Mouse (Mus musculus) cerebellum, adult 8-10 months (tissue): ENCODE data around the gene Arrdc2.
A peak's percentile ranks its signal among the peaks of the same experiment; 100 is the strongest.

Source experiments
- DNase-seq: peaks from one replicate; pipeline ENCODE4 v3.0.0; 2022

The Arrdc2 gene

DNA sequence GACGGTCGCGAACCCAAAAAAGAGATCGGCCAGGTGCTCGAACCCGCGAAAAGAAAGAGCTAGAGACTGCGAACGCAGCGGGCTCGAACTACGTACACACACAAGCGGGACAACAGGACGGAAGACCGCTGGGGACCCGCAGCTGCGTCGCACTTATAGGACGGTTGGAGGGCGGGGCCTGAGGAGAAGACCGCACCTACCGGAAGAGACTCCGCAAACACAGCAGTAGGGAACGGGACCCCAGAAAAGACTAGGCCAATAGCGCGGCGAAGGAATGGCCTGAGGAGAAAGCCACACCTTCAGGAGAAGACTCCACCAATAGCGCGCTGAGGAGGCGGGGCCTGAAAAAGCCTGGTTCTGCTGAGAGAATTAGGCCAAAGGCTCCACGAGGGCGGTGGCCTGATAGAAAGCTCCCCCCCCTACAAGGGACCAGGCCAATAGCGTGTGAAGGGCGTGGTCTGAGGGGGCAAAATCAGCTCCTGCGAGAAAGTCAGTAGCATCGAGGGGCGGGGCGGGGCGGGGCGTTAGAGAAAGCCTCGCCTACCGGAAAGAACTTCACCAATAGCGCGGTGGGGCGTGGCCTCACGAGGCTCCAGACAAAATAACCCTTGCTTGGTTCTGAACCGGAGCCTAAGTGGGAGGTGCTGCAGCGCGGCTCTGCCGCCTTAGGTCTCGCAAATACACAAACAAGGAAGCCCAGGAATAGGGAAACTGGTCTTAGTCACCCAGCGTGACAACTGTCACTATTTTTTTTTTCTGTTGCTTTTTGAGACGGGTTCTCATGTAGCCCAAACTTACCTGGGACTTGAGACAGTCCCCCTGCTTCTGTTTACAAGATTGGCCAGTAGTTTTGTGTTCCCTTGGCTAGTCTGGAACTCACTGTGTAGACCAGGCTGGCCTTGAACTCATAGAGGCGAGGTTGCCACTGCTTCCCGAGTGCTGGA lies at the start of gene Arrdc2:
Arrdc2 (minus strand) TSS at position 313 of the 944 bp plus-strand sequence.
- DNase-seq: peak; percentile 96

DNA sequence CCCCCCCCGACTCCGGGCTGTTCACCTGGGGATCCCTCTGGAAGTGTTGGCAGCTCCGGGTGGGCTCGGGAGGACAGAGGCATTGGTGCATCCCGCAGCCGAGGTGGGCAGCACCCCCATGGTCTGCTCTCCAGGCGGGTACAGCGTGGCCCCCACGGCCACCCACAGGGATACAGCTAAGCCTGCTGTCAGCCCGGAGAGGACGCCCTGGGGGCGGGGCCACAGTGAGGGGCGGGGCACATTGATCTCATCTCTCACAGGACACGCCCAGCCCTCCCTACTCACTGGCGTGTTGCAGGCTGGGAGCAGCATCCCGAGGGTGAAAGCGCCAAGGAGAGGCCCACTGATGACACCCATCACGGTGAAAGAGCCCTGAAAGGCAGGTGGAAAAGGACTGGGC lies 48.1 kb upstream of the Arrdc2 start:
- no peak for DNase-seq

- no peak for DNase-seq
Measured at GRCm38 (mm10) chr8:70885612-70886011, 46.1 kb upstream of the Arrdc2 start.

DNA sequence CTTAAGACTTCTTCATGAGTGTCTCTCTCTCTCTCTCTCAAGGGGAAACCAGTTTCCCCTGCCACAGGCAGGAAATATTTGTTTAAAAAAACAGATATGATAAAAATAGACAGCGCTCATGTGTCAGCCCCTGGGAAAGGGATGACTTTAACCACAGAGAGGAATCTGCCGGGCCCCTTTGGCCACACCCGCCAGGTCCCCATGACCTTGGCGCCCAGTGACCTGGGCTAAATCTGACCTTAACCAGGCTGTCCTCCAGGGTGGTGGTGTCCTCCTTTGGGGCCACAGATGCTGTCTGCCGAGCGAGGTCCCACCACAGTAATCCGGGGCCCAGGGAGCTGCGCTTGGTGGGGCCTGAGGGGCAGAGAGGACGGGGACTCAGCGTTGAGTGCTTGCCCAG lies 45.2 kb upstream of the Arrdc2 start:
- DNase-seq: no peak

- DNase-seq: no peak
Measured at GRCm38 (mm10) chr8:70884186-70884585, 44.7 kb upstream of the Arrdc2 start.

DNA sequence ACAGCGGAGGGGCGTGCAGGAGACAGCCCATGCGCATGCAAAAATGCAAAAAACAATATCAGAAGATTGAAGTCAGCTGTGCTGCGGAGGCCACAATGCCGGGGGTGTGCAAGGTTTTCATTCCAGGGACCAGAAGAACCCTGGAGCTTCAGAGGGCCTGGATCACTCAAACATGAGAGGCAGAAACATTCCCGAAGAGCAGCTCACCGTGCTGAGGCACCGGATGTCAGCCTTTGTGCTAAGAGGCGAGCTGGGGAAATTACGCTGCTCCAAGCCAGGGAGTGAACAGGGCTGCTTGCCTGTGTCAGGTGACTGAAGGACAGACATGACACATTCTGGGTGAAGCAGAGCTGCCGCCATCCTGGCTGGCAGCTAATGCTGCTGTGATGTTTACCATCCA lies 41.0 kb upstream of the Arrdc2 start:
- DNase-seq: no peak

GRCm38 (mm10) chr8:70880126-70880525 lies 40.6 kb upstream of the Arrdc2 start:
- DNase-seq: peak; percentile 92

DNA sequence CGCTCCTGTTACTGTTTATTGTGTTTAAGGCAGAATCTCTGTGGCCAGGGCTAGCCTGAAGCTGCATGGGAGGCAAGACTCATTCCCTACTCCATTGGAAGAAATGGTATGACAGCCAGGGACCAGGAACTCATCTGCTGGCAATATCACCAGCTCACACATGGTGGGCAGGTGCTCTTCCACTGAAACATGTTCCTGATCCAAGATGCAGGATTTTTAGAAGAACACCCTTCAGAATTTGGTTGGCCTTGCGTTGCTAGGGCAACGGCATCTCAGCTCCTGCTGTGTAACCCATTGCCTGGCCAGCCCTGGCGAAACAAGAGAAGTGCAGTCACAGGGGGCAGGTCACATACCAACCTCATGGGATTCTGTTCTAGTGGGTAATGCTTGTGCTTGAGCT lies 40.0 kb upstream of the Arrdc2 start:
- peak; percentile 63 for DNase-seq

- no peak for DNase-seq
Measured at GRCm38 (mm10) chr8:70878178-70878577, 38.7 kb upstream of the Arrdc2 start.

GRCm38 (mm10) chr8:70876382-70876781 lies 36.9 kb upstream of the Arrdc2 start:
- DNase-seq: no peak

DNA sequence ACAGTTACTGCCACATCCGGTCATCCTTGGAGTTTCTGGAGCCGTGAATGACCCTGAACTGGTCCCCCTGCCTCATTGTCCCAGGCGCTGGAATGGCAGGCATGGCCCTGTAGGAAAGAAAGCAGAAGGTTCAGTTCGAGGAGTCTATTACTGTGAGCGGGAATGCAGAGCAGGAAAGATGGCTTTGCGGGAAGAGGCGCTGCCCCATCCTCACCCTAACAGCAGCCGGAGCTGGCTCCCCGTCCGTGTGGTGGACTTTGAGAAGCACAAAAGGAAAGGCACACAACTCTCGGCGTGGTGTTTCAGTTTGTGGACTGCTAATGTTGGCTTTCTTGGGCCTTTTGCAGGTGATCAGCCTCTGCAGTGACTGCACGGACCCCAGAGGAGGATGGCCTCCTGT lies 34.9 kb upstream of the Arrdc2 start:
- DNase-seq: no peak

DNA sequence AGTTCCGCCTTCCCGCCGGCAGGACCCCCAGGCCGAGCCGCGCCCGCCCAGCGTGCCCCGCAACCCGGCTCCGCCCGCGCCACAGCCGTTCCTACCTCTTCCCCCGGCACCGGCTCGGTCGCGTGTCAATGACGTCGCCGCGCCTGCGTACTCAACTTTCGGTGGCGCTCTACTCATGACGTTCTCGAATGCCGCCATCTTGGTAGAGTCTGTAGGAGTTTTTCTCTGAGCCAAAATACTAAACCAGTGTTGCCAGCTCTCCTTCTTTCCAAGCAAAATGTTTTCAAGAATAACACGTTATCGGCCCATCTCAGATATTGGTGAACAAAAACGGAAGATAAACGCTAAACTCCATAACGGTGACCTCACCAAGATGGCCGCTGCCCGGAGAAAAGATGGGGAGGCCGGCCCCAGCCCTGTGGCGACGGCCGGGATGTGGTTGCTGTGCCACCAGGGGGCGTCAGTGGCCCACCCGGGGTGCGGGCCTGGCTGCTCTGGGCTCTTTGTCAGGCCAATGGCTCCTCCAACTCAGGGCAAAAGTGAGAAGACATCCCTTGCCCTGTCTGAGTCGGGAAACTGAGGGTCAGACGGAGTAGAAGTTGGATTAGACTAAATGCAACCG lies 34.0 kb upstream of the Arrdc2 start, which contains the start of gene Ccdc124:
Ccdc124 (minus strand) TSS at position 572 of the 622 bp plus-strand sequence.
- peak; percentile 97 for DNase-seq

- no peak for DNase-seq
Measured at GRCm38 (mm10) chr8:70872643-70873363, 33.3 kb upstream of the Arrdc2 start.

- DNase-seq: no peak
Measured at GRCm38 (mm10) chr8:70871195-70871807, 31.8 kb upstream of the Arrdc2 start.

GRCm38 (mm10) chr8:70869601-70870041 lies 30.1 kb upstream of the Arrdc2 start:
- peak; percentile 65 for DNase-seq

- DNase-seq: no peak
Measured at GRCm38 (mm10) chr8:70869199-70869571, 29.7 kb upstream of the Arrdc2 start.

GRCm38 (mm10) chr8:70868559-70869198 lies 29.2 kb upstream of the Arrdc2 start:
- DNase-seq: no peak

DNA sequence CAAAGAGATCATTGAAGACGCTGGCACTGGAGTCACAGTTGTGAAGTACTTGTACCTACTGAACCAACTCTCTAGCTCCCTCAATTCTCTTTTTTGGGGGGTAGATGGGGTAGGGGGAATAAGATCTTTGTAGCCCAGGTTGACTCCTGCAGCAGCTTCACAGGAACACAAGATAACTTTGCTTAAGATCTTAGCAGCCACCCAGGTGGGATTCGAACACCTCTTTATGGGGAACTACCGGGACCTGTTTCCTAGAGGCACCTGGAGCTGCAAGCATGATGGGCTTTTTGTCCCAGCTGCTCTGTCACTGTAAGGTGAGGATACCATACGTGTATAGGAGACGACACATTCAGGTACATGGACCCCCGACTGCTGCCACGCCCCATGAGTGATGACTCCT lies 27.0 kb upstream of the Arrdc2 start:
- no peak for DNase-seq

DNA sequence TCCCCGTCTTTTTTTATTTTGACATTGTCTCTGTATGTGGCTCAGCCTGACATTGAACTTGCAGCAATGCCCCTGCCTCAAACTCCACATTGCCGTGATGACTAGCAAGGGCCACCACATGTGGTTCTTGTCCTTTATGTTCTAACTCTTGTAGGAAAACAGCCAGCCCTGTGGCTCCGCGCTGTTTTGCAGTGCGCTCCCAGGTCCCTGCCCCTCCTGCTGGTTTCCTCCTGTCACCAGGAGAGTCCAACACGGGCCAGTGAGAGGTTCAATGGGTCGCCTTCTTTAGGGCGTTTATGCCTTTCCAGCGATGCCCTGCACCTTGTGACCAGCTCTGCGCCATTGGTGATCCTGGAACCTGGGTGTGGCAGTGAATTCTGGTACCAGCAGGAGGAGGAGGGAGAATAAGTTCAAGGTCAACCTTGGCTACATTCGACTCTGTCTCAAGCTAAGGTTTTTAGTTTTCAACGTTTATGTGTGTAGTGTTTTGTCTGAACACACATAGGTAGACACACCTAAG lies 26.5 kb upstream of the Arrdc2 start:
- DNase-seq: no peak

DNA sequence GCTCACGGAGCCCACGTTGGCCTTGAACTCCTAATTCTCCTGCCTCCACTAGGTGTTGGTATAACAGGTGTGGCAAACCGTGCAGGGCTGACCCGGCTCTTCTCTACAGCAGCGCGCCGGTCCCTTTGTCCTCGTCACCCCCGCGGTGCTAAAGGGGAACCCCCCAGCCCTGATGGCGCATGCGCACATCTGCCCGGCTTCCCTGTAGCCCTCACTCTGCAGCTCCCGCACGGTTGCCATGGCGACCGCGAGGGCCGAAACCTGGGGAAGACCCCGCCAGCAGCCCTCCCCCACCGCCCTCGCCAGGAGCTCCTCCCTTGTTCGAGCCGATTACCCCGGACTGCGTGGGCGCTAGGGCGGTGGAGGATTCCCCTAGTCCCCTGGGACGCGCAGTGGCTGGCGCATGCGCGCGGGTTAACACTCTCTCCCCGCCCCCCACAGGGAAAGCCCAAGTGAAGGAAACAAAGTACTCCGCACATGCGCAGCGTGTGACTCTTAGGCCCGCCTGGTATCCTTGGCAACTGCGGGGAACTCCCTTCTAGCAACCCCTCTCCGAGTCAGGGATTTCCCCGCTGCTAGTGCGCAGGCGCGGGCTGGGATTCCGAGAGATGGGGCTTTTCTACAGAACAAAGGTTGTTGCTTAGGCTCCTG lies 26.0 kb upstream of the Arrdc2 start:
- peak; percentile 99 for DNase-seq

DNA sequence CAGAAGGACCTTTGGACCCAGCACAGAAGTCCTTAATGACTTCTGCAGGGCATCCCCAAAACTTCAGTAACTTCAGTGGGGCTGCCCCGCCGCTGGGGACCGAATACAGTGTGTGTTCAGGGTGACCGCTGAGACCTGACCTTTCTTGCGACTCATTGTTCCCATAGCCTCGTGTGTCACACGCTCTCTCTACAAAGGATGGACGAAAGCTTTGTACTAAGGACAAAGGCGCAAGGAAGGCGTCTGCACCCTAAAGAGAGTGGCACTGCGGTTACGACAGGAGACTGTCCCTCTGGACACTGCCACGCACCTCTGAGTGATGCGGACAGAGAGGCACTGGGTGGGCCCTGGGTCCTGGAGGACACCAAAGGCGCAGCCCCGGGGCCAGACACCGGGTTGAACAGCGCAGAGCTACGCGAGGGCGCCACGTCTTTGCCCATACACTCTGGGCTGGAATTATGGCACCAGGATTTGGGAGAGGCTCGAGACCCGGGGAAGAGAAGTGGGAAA lies 25.2 kb upstream of the Arrdc2 start:
- DNase-seq: no peak
